Mouse (Mus musculus) megakaryocyte-erythroid progenitor cell, adult 5-6 weeks (primary cell): ENCODE data around the gene Oprd1. TPM values are rescaled to one million over a fixed set of nuclear protein-coding genes. Genes with fewer than 3 reads are reported as not detected.

Experiments used
- ATAC-seq: replicated peaks from 2 replicates; pipeline ENCODE4 v1.8.0; 2016; ENCODE audit warnings: mild to moderate bottlenecking, inconsistent platforms; ENCODE audit not compliant: severe bottlenecking, poor library complexity, low FRiP score, low TSS enrichment
- total RNA-seq, 2 experiments: library from RNA; stranded (forward) in 1 of 2; stranded (reverse) in 1 of 2; fragments of 200-1000, 215-1000 nt in 1 of 2; fragments of >200 nt in 1 of 2; fragmentation: Nextera tagmentation in 1 of 2; gene quantifications; 2 replicates each; pipeline ENCODE4 v1.2.3; 2014 to 2017

Gene Oprd1
- total RNA-seq (2014; fragmentation: Nextera tagmentation) = not detected in 2 replicates
- total RNA-seq (2017) = not detected in 2 replicates

- no peak for ATAC-seq
Measured at GRCm38 (mm10) chr4:132144080-132144841, at the start of gene Oprd1. Gene Oprd1 (minus strand): TSS chr4:132144486.

GRCm38 (mm10) chr4:132187826-132188401 lies 43.6 kb upstream of the Oprd1 start:
- ATAC-seq = no peak

GRCm38 (mm10) chr4:132183162-132183561 lies 38.9 kb upstream of the Oprd1 start:
- ATAC-seq = no peak

- ATAC-seq = no peak
Measured at GRCm38 (mm10) chr4:132181721-132182658, 37.7 kb upstream of the Oprd1 start.

- no peak for ATAC-seq
Measured at GRCm38 (mm10) chr4:132180710-132181109, 36.4 kb upstream of the Oprd1 start.

- peak; percentile 61; the same call in 1 of the 2 replicates for ATAC-seq
Measured at GRCm38 (mm10) chr4:132178630-132179059, 34.4 kb upstream of the Oprd1 start.

GRCm38 (mm10) chr4:132176474-132176873 lies 32.2 kb upstream of the Oprd1 start:
- ATAC-seq = no peak

GRCm38 (mm10) chr4:132170891-132171290 lies 26.6 kb upstream of the Oprd1 start:
- no peak for ATAC-seq

GRCm38 (mm10) chr4:132169761-132170160 lies 25.5 kb upstream of the Oprd1 start:
- no peak for ATAC-seq

- ATAC-seq = no peak
Measured at GRCm38 (mm10) chr4:132169271-132169670, 25.0 kb upstream of the Oprd1 start.

- ATAC-seq = no peak
Measured at GRCm38 (mm10) chr4:132167436-132167835, 23.1 kb upstream of the Oprd1 start.

GRCm38 (mm10) chr4:132166350-132167290 lies 22.3 kb upstream of the Oprd1 start:
- no peak for ATAC-seq

GRCm38 (mm10) chr4:132165691-132166090 lies 21.4 kb upstream of the Oprd1 start:
- no peak for ATAC-seq

GRCm38 (mm10) chr4:132156941-132157622 lies 12.8 kb upstream of the Oprd1 start:
- ATAC-seq = no peak

GRCm38 (mm10) chr4:132154877-132155670 lies 10.8 kb upstream of the Oprd1 start:
- ATAC-seq = no peak

GRCm38 (mm10) chr4:132151673-132152072 lies 7.4 kb upstream of the Oprd1 start:
- no peak for ATAC-seq

- no peak for ATAC-seq
Measured at GRCm38 (mm10) chr4:132146201-132146600, 1.9 kb upstream of the Oprd1 start.

- ATAC-seq = peak; percentile 78
Measured at GRCm38 (mm10) chr4:132145092-132145491, 806 bp upstream of the Oprd1 start.
